Mouse (Mus musculus) adrenal gland (tissue): ENCODE data around the gene Rabgap1.
"Not testable (repeated sequence)": the region's sequence is repeated elsewhere in the genome, so short reads cannot be mapped to it uniquely, and the experiment has no call there.

Experiments used
- intact Hi-C: fragments of 180-260 bp; cut with DNase I; formaldehyde crosslinking; loops from one replicate; pipeline ENCODE4 v1.15.1; 2025
- long read RNA-seq, 2 experiments: library from polyadenylated mRNA; unstranded; transcript quantifications; one replicate each; pipeline ENCODE4 v2.0.0; 2020; ENCODE audit warnings: borderline replicate concordance in 1 of 2; ENCODE audit not compliant: insufficient replicate concordance in 1 of 2

Gene Rabgap1
- long read RNA-seq, experiment 1, partial matches to known transcripts: 3 of 5 reads
- long read RNA-seq, experiment 1, other reads (novel, unspliced or antisense): 1 of 5 reads
- long read RNA-seq, experiment 2, partial matches to known transcripts: 8 of 15 reads
- long read RNA-seq, experiment 2, other reads (novel, unspliced or antisense): 6 of 15 reads

GRCm38 (mm10) chr2:37442611-37443591 lies at the start of gene Rabgap1, which contains the start of the genes Zbtb26 and Zbtb6:
Gene Rabgap1 (plus strand): TSS chr2:37443279.
Gene Zbtb26 (minus strand): TSS chr2:37443135.
Gene Zbtb6 (minus strand): TSS chr2:37443171.
- intact Hi-C loops: no loop called here

GRCm38 (mm10) chr2:37395539-37395938 lies 47.5 kb upstream of the Rabgap1 start:
- intact Hi-C loops: no loop called here

- intact Hi-C loops: no loop called here
These were observed 21.2 kb upstream of the Rabgap1 start for GRCm38 (mm10) chr2:37421903-37422302.

- intact Hi-C loops: no loop called here
These were observed 20.5 kb upstream of the Rabgap1 start, which contains the start of gene Rc3h2 for GRCm38 (mm10) chr2:37422306-37423304. Gene Rc3h2 (minus strand): TSS chr2:37422903.

DNA sequence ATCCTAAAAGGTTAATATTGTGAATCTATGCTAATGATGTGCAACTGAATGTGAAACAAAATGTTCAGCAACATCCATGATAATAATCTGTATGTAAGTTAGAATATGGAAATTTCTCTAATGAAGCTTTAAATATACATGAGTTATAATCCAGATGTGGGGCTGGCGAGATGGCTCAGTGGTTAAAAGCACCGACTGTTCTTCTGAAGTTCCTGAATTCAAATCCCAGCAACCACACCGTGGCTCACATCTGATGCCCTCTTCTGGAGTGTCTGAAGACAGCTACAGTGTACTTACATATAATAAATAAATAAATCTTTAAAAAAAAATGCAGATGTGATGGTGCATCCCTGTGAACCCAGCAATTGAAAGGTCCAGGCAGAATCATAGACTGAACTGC lies 19.4 kb upstream of the Rabgap1 start:
- intact Hi-C loops: no loop called here

- intact Hi-C loops: no loop called here
These were observed 12.2 kb upstream of the Rabgap1 start for GRCm38 (mm10) chr2:37430593-37431464.

DNA sequence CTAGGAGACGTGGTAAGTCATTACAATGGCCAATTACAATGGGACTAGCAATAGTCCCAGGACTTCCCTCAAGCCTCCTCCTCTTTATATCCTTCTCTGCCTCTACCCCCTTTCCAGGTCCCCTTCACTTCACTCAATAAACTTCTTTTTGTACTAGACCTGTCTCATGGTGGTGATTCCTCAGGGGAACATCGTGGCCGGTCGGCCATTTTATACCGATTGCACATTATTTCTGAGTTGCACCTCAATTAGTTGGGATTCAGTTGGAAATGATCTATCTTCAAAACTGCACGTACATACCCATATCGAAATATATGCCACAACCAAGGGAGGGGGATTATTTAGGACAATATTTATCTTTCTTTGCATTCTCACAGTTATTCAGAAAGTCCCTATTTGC lies 11.5 kb upstream of the Rabgap1 start:
- intact Hi-C loops: no loop called here

DNA sequence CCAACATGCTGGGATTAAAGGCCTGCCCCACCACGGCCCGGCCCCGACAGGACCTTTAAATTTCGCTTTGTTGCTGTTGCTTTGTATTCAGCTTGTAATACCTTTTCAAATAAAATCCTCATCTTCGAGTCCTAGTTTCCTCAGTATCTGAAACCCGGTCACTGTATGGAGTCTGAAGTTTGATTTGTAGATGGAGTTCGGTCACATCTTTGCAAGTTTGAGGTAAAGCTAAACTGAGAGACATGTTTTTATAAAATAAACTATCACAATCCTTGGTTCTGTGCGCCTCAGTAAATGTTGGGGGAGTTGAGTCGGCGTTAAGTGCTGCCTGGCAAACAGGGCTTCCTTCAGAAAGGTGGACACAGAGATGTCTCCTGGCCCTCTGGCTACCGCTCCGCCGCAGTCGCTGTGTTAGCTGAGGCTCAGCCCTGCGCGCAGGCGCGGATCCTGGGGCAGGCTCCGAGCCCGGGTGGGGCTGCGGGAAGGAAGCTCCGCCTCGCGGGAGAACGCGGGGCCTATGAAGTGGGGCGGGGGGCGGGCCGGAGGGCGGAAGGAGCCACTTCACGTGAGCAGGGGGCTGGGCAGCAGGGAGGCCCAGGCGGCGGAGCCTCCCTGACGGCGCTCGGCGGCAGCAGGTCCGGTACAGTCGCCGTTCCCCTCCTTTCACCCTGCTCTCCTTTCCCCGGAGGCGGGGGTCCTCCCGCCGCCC lies 8.7 kb downstream of the Rabgap1 start:
- intact Hi-C loops: no loop called here

- intact Hi-C loops: no loop called here
These were observed 9.3 kb downstream of the Rabgap1 start for GRCm38 (mm10) chr2:37452376-37452760.

- intact Hi-C loops: no loop called here
These were observed 17.6 kb downstream of the Rabgap1 start for GRCm38 (mm10) chr2:37460707-37461106.

DNA sequence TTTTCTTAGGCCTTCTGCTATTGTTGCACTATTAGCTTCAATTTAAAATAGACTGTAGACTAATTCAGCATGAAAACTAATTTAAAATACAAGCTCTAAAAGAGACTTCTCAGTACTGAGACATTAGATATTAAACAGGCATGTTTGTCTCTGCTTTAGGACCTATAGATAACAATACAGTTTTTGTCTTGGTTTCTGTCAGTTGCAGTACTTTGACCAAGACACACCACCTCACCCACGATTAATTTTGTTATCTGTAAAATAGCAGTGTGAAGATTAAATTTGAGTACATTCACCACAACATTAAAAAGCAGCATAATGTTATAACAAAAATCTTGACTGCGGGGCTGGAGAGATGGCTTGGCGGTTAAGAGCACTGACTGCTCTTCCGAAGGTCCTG lies 23.2 kb downstream of the Rabgap1 start:
- intact Hi-C loops: no loop called here

GRCm38 (mm10) chr2:37479559-37479958 lies 36.5 kb downstream of the Rabgap1 start:
- intact Hi-C loops: no loop called here

DNA sequence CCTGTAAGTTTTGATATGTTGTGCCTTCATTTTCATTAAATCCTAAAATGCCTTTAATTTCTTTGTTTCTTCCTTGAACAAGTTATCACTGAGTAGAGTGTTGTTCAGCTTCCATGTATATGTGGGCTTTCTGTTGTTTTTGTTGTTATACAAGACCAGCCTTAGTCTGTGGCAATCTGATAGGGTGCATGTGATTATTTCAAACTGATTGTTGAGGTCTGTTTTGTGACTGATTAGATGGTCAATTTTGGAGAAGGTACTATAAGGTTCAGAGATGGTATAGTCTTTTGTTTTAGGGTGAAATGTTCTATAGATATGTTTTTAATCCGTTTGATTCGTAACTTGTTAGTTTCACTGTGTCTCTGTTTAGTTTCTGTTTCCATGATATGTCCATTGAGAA lies 37.0 kb downstream of the Rabgap1 start:
- intact Hi-C loops: loop anchor here (5.0 kb wide), 1 partner anchor 78 kb away; no protein-coding TSS in a partner anchor

DNA sequence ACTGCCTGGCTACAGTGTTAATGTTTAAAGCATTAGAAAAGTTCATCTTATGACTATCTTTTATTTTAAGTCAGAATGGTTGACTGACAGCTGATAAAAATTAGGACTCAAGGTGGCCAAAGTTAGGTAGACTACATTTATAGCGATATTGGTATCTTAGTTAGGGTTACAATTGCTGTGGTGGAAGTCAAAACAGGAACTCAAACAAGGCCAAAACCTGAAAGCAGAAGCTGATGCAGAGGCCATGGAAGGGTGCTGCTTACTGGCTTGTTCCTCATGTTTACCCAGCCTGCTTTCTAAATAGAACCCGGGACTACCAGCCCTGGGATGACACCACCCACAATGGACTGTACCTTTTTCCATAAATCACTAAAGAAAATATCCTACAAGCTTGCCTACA lies 41.1 kb downstream of the Rabgap1 start:
- intact Hi-C loops: loop anchor here (5.0 kb wide), 1 partner anchor 82 kb away; no protein-coding TSS in a partner anchor

GRCm38 (mm10) chr2:37485370-37485769 lies 42.3 kb downstream of the Rabgap1 start:
- intact Hi-C loops: loop anchor here (5.0 kb wide), 1 partner anchor 108 kb away; no protein-coding TSS in a partner anchor

DNA sequence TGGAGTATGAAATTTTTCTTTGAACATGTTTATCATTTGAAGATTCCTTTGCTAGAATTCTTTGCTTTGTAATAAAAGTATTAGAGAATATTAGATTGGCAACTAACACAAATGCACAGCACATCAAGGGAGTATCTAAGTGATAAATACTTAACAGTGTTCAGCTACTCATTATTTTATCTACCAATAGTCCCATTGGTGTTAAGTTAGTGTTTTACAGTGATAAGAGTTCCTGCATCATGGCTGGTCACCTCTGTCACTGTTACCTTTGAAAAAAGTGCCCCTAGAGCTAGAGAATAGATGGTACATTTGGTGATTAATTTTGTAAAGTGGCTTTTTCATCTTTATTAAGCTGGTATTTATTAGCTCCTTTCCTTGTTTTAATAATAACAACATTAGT lies 43.3 kb downstream of the Rabgap1 start:
- intact Hi-C loops: loop anchor here (5.0 kb wide), 1 partner anchor 109 kb away; no protein-coding TSS in a partner anchor

GRCm38 (mm10) chr2:37488956-37489355 lies 45.9 kb downstream of the Rabgap1 start:
- intact Hi-C loops: loop anchor here (5.0 kb wide), 1 partner anchor 112 kb away; no protein-coding TSS in a partner anchor

DNA sequence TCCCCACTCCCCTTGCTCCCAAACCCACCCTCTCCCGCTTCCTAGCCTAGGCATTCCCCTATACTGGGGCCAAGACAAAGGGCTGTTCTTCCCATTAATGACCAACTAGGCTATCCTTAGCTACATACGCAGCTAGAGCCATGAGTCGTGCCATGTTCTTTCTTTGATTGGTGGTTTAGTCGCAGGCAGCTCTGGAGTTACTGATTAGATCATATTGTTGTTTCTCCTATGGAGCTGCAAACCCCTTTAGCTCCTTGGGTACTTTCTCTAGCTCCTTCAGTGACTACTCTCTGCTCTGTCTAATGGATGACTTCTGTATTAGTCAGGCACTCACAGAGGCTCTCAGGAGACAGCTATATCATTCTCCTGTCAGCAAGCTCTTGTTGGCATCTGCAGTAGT lies 54.2 kb downstream of the Rabgap1 start:
- intact Hi-C loops: no loop called here

DNA sequence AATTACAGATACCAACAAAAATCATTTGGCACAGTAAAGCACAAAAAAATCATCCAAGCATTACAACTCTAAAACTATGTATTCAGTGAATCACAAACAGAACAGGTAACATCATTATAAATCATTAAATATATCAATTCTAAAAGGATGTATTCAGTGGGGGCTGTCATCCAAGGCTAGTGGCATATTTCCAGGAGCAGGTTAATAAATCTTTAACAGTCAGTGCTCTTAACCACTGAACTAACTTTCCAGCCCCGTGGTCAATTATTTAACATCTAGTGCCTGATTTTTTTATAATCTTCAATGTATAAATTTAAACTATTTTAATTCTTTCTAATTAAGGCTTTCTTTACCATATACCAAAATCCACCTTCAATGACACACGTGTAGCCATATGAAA lies 62.8 kb downstream of the Rabgap1 start:
- intact Hi-C loops: not testable (repeated sequence)
